ENCODE assay signal across 10 mouse cellular contexts in the genomic region with DNA sequence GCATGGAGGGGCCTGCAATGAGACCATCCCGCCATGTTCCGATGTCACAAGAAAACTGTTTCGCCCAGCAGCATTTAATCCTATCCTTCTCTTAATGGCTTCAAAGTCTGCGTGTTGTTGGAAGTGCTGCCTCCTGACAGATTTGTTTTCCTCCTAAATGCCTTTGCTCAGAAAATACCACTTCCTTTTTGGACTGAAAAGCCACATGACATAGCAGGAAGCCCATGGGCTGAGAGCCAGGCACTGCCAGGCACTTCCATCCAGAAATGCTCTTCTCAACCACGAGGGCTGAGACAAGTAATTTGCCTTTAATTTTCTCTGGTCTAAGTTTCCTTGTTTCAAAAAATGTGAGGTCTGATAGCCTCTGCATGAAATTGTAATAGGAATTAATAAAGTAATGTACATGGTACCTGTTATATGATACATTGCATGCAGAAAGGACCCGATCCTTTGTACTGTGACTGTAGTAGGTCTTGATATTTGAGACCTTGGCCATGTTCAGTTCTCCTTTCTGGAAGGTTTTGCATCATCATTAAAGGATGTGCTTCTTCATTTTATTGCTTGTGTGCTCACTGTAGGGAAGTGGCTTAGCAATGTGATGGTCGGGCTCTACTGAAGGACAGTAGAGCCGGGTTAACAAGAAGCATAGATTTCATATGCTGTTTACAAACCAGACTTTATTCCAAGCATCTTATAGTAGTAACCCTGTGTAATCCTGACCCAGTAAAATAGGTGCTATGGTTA.
A peak's percentile ranks its signal among the peaks of the same experiment; 100 is the strongest.
DNase-seq lines count a peak whose midpoint lies in the region; ATAC-seq lines count a peak whose summit lies in the region.
"Had no signal": no experiment of that assay in that cellular context is flagged by ENCODE, and none has a peak within 500 bp of the region (broad histone marks: within the 10 kb centered on the region; RNA-seq: fewer than 3 reads in every experiment).

No protein-coding gene starts in this region.

- DNase-seq in kidney, adult 9 months: peak; percentile 16
- no peak for DNase-seq in kidney, adult 18-20 months
- peak; percentile 26 to 49 for DNase-seq in right cerebral cortex, postnatal 10 days (ENCODE audit: low spot score in 2 of 2)
- no peak for DNase-seq in right cerebral cortex, adult 18-20 months
- DNase-seq in cerebellum, adult 9-11 months: peak; percentile 44
- DNase-seq in skeletal muscle tissue, adult 2 months (ENCODE audit: low read depth, low spot score): peak; percentile 39
- no peak for DNase-seq in lung, postnatal 14 days
- DNase-seq: adrenal gland, adult 8-10 months had no signal

- ATAC-seq in megakaryocyte-erythroid progenitor cell, adult 5-6 weeks (replicated peaks; ENCODE audit: low FRiP score, low TSS enrichment, poor library complexity, severe bottlenecking): no peak
- ATAC-seq: hindbrain, postnatal 0 days had no signal

Comparison
In these comparisons a context has a peak if more than half of its experiments do, and no peak if none do; other contexts are left out.
1. DNase-seq: peak in kidney, adult 9 months (single experiment), right cerebral cortex, postnatal 10 days (2 of 2), cerebellum, adult 9-11 months (single experiment) and skeletal muscle tissue, adult 2 months (single experiment); none in kidney, adult 18-20 months (single experiment), right cerebral cortex, adult 18-20 months (single experiment) and lung, postnatal 14 days (single experiment).